Mouse (Mus musculus) liver, embryonic 14.5 days (tissue): ENCODE measurements around the gene Pak6. TPM values are rescaled to one million over a fixed set of nuclear protein-coding genes. Genes with fewer than 3 reads are reported as not detected.
A peak's percentile ranks its signal among the peaks of the same experiment; 100 is the strongest.

ENCODE experiments used
- ATAC-seq: fragments of 200-750 bp; cut with Nextera tagmentation; 2 replicates; pipeline ENCODE4 v1.8.0; 2017; ENCODE audit warnings: moderate number of reproducible peaks, mild to moderate bottlenecking, moderate library complexity; ENCODE audit not compliant: insufficient read depth
- DNase-seq, 3 experiments: peaks; one replicate each; pipeline ENCODE4 v3.0.0-alpha.2; 2012 to 2013; ENCODE audit warnings: low read depth in 3 of 3, low spot score in 3 of 3
- H3K27ac ChIP-seq: fragments of 300-500 bp; sonication (generic); 2 replicates; pipeline ENCODE4 v1.5.1; 2014; ENCODE audit warnings: moderate library complexity, mild to moderate bottlenecking, control low read depth, inconsistent platforms
- H3K27me3 ChIP-seq: fragments of 300-500 bp; sonication (generic); 2 replicates; pipeline ENCODE4 v1.6.1; 2014; ENCODE audit warnings: mild to moderate bottlenecking, low read length, moderate library complexity; ENCODE audit not compliant: control insufficient read depth, insufficient read depth
- H3K36me3 ChIP-seq: fragments of 300-500 bp; sonication (generic); replicated peaks from 2 replicates; pipeline ENCODE4 v1.6.1; 2014; ENCODE audit warnings: low read depth; ENCODE audit not compliant: control insufficient read depth, insufficient read depth
- H3K4me1 ChIP-seq, 2 experiments: fragments of 200-500 bp in 1 of 2; fragments of 300-500 bp in 1 of 2; sonication (generic) in 1 of 2; replicated peaks; 2 replicates each; pipeline ENCODE4 v1.6.1; 2012 to 2014; ENCODE audit warnings: antibody characterized with exemption in 1 of 2, inconsistent platforms in 1 of 2, low read length in 1 of 2; ENCODE audit not compliant: control insufficient read depth in 2 of 2, insufficient read depth in 2 of 2
- H3K4me2 ChIP-seq: fragments of 300-500 bp; sonication (generic); 2 replicates; pipeline ENCODE4 v1.6.1; 2014; ENCODE audit warnings: low read depth, mild to moderate bottlenecking, control low read depth, moderate library complexity
- H3K4me3 ChIP-seq, 2 experiments: fragments of 200-500 bp in 1 of 2; fragments of 300-500 bp in 1 of 2; sonication (generic) in 1 of 2; 2 replicates each; pipeline ENCODE4 v1.5.1; 2012 to 2014; ENCODE audit warnings: low read depth in 2 of 2, low read length in 2 of 2, mild to moderate bottlenecking in 2 of 2, control low read depth in 1 of 2, inconsistent platforms in 1 of 2, moderate library complexity in 1 of 2; ENCODE audit not compliant: insufficient read depth in 1 of 2
- H3K9ac ChIP-seq: fragments of 300-500 bp; sonication (generic); replicated peaks from 2 replicates; pipeline ENCODE4 v1.6.1; 2014; ENCODE audit warnings: mild to moderate bottlenecking, control low read depth, moderate library complexity
- H3K9me3 ChIP-seq: fragments of 300-500 bp; sonication (generic); 2 replicates; pipeline ENCODE4 v1.6.1; 2016; ENCODE audit warnings: low read length, mixed read lengths; ENCODE audit not compliant: control insufficient read depth
- CTCF ChIP-seq: IDR thresholded peaks from 2 replicates; pipeline ENCODE4 v1.5.1; 2016; ENCODE audit warnings: antibody characterized with exemption, low read depth, control low read depth
- EP300 ChIP-seq: IDR thresholded peaks from 2 replicates; pipeline ENCODE4 v1.6.1; 2016; ENCODE audit warnings: antibody characterized with exemption, low read depth
- WGBS: fragments of 180-500 bp; shearing (Covaris S2); extraction: QIAGEN DNeasy Blood & Tissue Kit; methylation state at CpG from one replicate; pipeline ENCODE4 v1.1.7; 2014; ENCODE audit not compliant: insufficient replicate concordance; 5-methylcytosine and 5-hydroxymethylcytosine counted together
- polyA plus RNA-seq, 2 experiments: library from polyadenylated mRNA; depleted of rRNA in 1 of 2; stranded (reverse) in 1 of 2; unstranded in 1 of 2; fragments of >200 nt; fragmentation: Nextera tagmentation in 1 of 2; extraction: Ambion mirVana in 1 of 2; gene quantifications; 2 replicates each; pipeline versions ENCODE4 v1.2.1 to v1.2.3; 2012 to 2014

Gene Pak6
- polyA plus RNA-seq, 2 experiments: 0.17 to 0.48 TPM

GRCm38 (mm10) chr2:118745232-118745884 is 82.3 kb downstream of the Pak6 start, which contains the start of gene Inafm2:
Gene Inafm2, plus strand, starts transcription at chr2:118745758.
- peaks cover 12 to 25% of the 10 kb centered on the region in 2 experiments for H3K4me1 ChIP-seq
- peak; percentile 88 for ATAC-seq

GRCm38 (mm10) chr2:118745915-118746901 is 83.1 kb downstream of the Pak6 start:
- Histone ChIP-seq H3K27me3 (peaks cover 5% of the 10 kb centered on the region), H3K9ac (peak overlapping the region; percentile 91), H3K27ac (no peak overlapping the region), H3K4me2 (peak overlapping the region; percentile 80), H3K36me3 (no peaks in the 10 kb centered on the region), H3K4me3 (peak overlapping the region; percentile 78 to 88), H3K4me1 (peaks cover 12 to 25% of the 10 kb centered on the region in 2 experiments), H3K9me3 (no peaks in the 10 kb centered on the region)
- ATAC-seq: peak; percentile 57
- TF ChIP-seq CTCF (no peak), EP300 (no peak)
- DNase-seq: no peak
- under 1% methylated on average over 112 of the region's 113 CpGs for WGBS

More at GRCm38 (mm10) chr2:118745232-118745884, 82.3 kb downstream of the Pak6 start, which contains the start of gene Inafm2:
- TF ChIP-seq EP300 (no peak), CTCF (no peak)
- Histone ChIP-seq H3K4me2 (peak within 1 kb of the TSS; percentile 80), H3K27me3 (peaks cover 5% of the 10 kb centered on the region), H3K4me3 (peak within 1 kb of the TSS; percentile 78 to 88), H3K36me3 (no peaks in the 10 kb centered on the region), H3K27ac (no peak within 1 kb of the TSS), H3K9ac (peak within 1 kb of the TSS; percentile 91), H3K9me3 (no peaks in the 10 kb centered on the region)
- peak; percentile 78 to 83 (median 81) for DNase-seq
- under 1% methylated on average over 57 of the region's 57 CpGs for WGBS

GRCm38 (mm10) chr2:118747301-118747960 is 84.3 kb downstream of the Pak6 start:
- H3K36me3 ChIP-seq: no peaks in the 10 kb centered on the region
- H3K27ac ChIP-seq: no peak overlapping the region
- TF ChIP-seq EP300 (no peak), CTCF (no peak)

More at GRCm38 (mm10) chr2:118747301-118747960, 84.3 kb downstream of the Pak6 start:
- ATAC-seq (no peak), DNase-seq (no peak)
- H3K4me2 ChIP-seq: peak overlapping the region; percentile 80
- no peaks in the 10 kb centered on the region for H3K9me3 ChIP-seq
- H3K4me3 ChIP-seq: peak overlapping the region; percentile 78 to 88
- WGBS: 34% methylated on average over 10 of the region's 10 CpGs
- H3K27me3 ChIP-seq: peaks cover 5% of the 10 kb centered on the region
- peak overlapping the region; percentile 91 for H3K9ac ChIP-seq
- H3K4me1 ChIP-seq: peaks cover 22 to 37% of the 10 kb centered on the region in 2 experiments

Other genes starting within 250 kb of the Pak6 start
- 46.6 and 59.2 TPM in 2 replicates for gene Srp14, start 183.6 kb upstream of the Pak6 start, polyA plus RNA-seq (2012; rRNA removed)
- 93.7 and 102 TPM in 2 replicates for gene Srp14, start 183.6 kb upstream of the Pak6 start, polyA plus RNA-seq (2014; fragmentation: Nextera tagmentation; extraction: Ambion mirVana)
- gene Bmf, start 113.6 kb upstream of the Pak6 start, polyA plus RNA-seq (2012; rRNA removed): 0.82 and 0.87 TPM in 2 replicates
- gene Bmf, start 113.6 kb upstream of the Pak6 start, polyA plus RNA-seq (2014; fragmentation: Nextera tagmentation; extraction: Ambion mirVana): 0.69 and 0.70 TPM in 2 replicates
- 26.0 and 33.6 TPM in 2 replicates for gene Bub1b, start 65.1 kb upstream of the Pak6 start, polyA plus RNA-seq (2012; rRNA removed)
- 40.2 and 46.6 TPM in 2 replicates for gene Bub1b, start 65.1 kb upstream of the Pak6 start, polyA plus RNA-seq (2014; fragmentation: Nextera tagmentation; extraction: Ambion mirVana)
- 0.03 and 0.07 TPM in 2 replicates for gene Ankrd63, start 40.7 kb downstream of the Pak6 start, polyA plus RNA-seq (2012; rRNA removed)
- 0.03 TPM in 1 of 2 replicates, not detected in the other for gene Ankrd63, start 40.7 kb downstream of the Pak6 start, polyA plus RNA-seq (2014; fragmentation: Nextera tagmentation; extraction: Ambion mirVana)
- gene Plcb2, start 65.1 kb downstream of the Pak6 start, polyA plus RNA-seq (2012; rRNA removed): 2.6 and 3.1 TPM in 2 replicates
- gene Plcb2, start 65.1 kb downstream of the Pak6 start, polyA plus RNA-seq (2014; fragmentation: Nextera tagmentation; extraction: Ambion mirVana): 1.5 and 1.7 TPM in 2 replicates
- 4.1 and 5.0 TPM in 2 replicates for gene Inafm2, start 82.5 kb downstream of the Pak6 start, polyA plus RNA-seq (2012; rRNA removed)
- 18.3 and 22.8 TPM in 2 replicates for gene Inafm2, start 82.5 kb downstream of the Pak6 start, polyA plus RNA-seq (2014; fragmentation: Nextera tagmentation; extraction: Ambion mirVana)
- gene Ccdc9b, start 99.4 kb downstream of the Pak6 start, polyA plus RNA-seq (2012; rRNA removed): 0.28 and 0.39 TPM in 2 replicates
- gene Ccdc9b, start 99.4 kb downstream of the Pak6 start, polyA plus RNA-seq (2014; fragmentation: Nextera tagmentation; extraction: Ambion mirVana): 0.04 and 0.16 TPM in 2 replicates
- not detected in 2 replicates for gene Phgr1, start 109.5 kb downstream of the Pak6 start, polyA plus RNA-seq (2012; rRNA removed)
- gene Phgr1, start 109.5 kb downstream of the Pak6 start, polyA plus RNA-seq (2014; fragmentation: Nextera tagmentation; extraction: Ambion mirVana): not detected in 2 replicates
- gene Disp2, start 116.4 kb downstream of the Pak6 start, polyA plus RNA-seq (2012; rRNA removed): 0.21 and 0.40 TPM in 2 replicates
- gene Disp2, start 116.4 kb downstream of the Pak6 start, polyA plus RNA-seq (2014; fragmentation: Nextera tagmentation; extraction: Ambion mirVana): 0.25 and 0.27 TPM in 2 replicates
- gene Knstrn, start 150.7 kb downstream of the Pak6 start, polyA plus RNA-seq (2012; rRNA removed): 22.9 and 50.8 TPM in 2 replicates
- gene Knstrn, start 150.7 kb downstream of the Pak6 start, polyA plus RNA-seq (2014; fragmentation: Nextera tagmentation; extraction: Ambion mirVana): 84.7 and 88.1 TPM in 2 replicates
- gene Ivd, start 198.7 kb downstream of the Pak6 start, polyA plus RNA-seq (2012; rRNA removed): 23.1 and 26.3 TPM in 2 replicates
- gene Ivd, start 198.7 kb downstream of the Pak6 start, polyA plus RNA-seq (2014; fragmentation: Nextera tagmentation; extraction: Ambion mirVana): 23.3 and 27.4 TPM in 2 replicates
- gene Bahd1, start 237.1 kb downstream of the Pak6 start, polyA plus RNA-seq (2012; rRNA removed): 4.9 and 5.2 TPM in 2 replicates
- 0.83 and 1.0 TPM in 2 replicates for gene Bahd1, start 237.1 kb downstream of the Pak6 start, polyA plus RNA-seq (2014; fragmentation: Nextera tagmentation; extraction: Ambion mirVana)